Mouse (Mus musculus) thymus, adult 2 months (tissue): ENCODE data around the gene Sipa1l2. TPM values are rescaled to one million over a fixed set of nuclear protein-coding genes. Genes with fewer than 3 reads are reported as not detected.

Source experiments
- DNase-seq: peaks from one replicate; pipeline ENCODE4 v3.0.0; 2021
- H3K27ac ChIP-seq: fragments of 200-500 bp; 2 replicates; pipeline ENCODE4 v1.5.1; 2012; ENCODE audit warnings: low read length, control low read depth; ENCODE audit not compliant: control insufficient read depth, insufficient read depth
- H3K27me3 ChIP-seq: fragments of 200-500 bp; 2 replicates; pipeline ENCODE4 v1.6.1; 2012; ENCODE audit warnings: mild to moderate bottlenecking, low read length, moderate library complexity, mixed read lengths; ENCODE audit not compliant: control insufficient read depth, insufficient read depth
- H3K36me3 ChIP-seq: fragments of 200-500 bp; 2 replicates; pipeline ENCODE4 v1.6.1; 2012; ENCODE audit warnings: mild to moderate bottlenecking, low read length, moderate library complexity; ENCODE audit not compliant: control insufficient read depth, insufficient read depth
- H3K4me1 ChIP-seq: fragments of 200-500 bp; replicated peaks from 2 replicates; pipeline ENCODE4 v1.6.1; 2012; ENCODE audit warnings: low read length; ENCODE audit not compliant: control insufficient read depth, insufficient read depth
- H3K4me3 ChIP-seq: fragments of 200-500 bp; 2 replicates; pipeline ENCODE4 v1.5.1; 2012; ENCODE audit warnings: mild to moderate bottlenecking, low read length, control low read depth, moderate library complexity; ENCODE audit not compliant: control insufficient read depth, insufficient read depth
- CTCF ChIP-seq: fragments of 200-500 bp; IDR thresholded peaks from 2 replicates; pipeline ENCODE4 v1.5.1; 2012; ENCODE audit warnings: mild to moderate bottlenecking, control low read depth, low read length, moderate library complexity, borderline replicate concordance; ENCODE audit not compliant: control insufficient read depth, poor library complexity, insufficient read depth; ENCODE audit errors: extremely low read depth
- POLR2A ChIP-seq: fragments of 200-500 bp; IDR thresholded peaks from 2 replicates; pipeline ENCODE4 v1.6.1; 2012; ENCODE audit warnings: mild to moderate bottlenecking, low read length, control low read depth, moderate library complexity; ENCODE audit not compliant: control insufficient read depth, poor library complexity, insufficient read depth; ENCODE audit errors: extremely low read depth
- WGBS: fragments of 180-500 bp; shearing (Covaris S2); methylation state at CpG from one replicate; pipeline ENCODE4 v1.1.7; 2018; 5-methylcytosine and 5-hydroxymethylcytosine counted together
- polyA plus RNA-seq: library from polyadenylated mRNA; depleted of rRNA; stranded (reverse); fragments of >200 nt; gene quantifications from 2 replicates; pipeline ENCODE4 v1.2.3, GENCODE M21; 2012

The Sipa1l2 gene
- polyA plus RNA-seq, 1 experiment = 11.7 TPM

GRCm38 (mm10) chr8:125381674-125382073, 187.9 kb downstream of the Sipa1l2 start:
- no peak overlapping the region for H3K4me3 ChIP-seq
- WGBS = 94% methylated on average over 3 of the region's 3 CpGs
- no peaks in the 10 kb centered on the region for H3K36me3 ChIP-seq
- no peak overlapping the region for H3K27ac ChIP-seq
- H3K4me1 ChIP-seq = peaks cover 12% of the 10 kb centered on the region; the same call in 1 of the 2 replicates
- H3K27me3 ChIP-seq = no peaks in the 10 kb centered on the region
- DNase-seq = no peak
- TF ChIP-seq POLR2A (no peak), CTCF (no peak)

GRCm38 (mm10) chr8:125379939-125380338, 189.7 kb downstream of the Sipa1l2 start:
- TF ChIP-seq CTCF (no peak), POLR2A (no peak)
- WGBS = 65% methylated on average over 7 of the region's 7 CpGs

GRCm38 (mm10) chr8:125379156-125379555, 190.5 kb downstream of the Sipa1l2 start:
- Histone ChIP-seq H3K27me3 (no peaks in the 10 kb centered on the region), H3K4me3 (no peak overlapping the region), H3K36me3 (no peaks in the 10 kb centered on the region), H3K4me1 (peaks cover 4% of the 10 kb centered on the region; the same call in 1 of the 2 replicates), H3K27ac (no peak overlapping the region)
- no peak for DNase-seq
- WGBS = 90% methylated on average over 10 of the region's 10 CpGs
- TF ChIP-seq POLR2A (no peak), CTCF (no peak)

More at GRCm38 (mm10) chr8:125379939-125380338, 189.7 kb downstream of the Sipa1l2 start:
- Histone ChIP-seq H3K4me1 (peaks cover 4% of the 10 kb centered on the region; the same call in 1 of the 2 replicates), H3K4me3 (no peak overlapping the region), H3K27ac (no peak overlapping the region), H3K36me3 (no peaks in the 10 kb centered on the region), H3K27me3 (no peaks in the 10 kb centered on the region)
- DNase-seq = no peak

DNA sequence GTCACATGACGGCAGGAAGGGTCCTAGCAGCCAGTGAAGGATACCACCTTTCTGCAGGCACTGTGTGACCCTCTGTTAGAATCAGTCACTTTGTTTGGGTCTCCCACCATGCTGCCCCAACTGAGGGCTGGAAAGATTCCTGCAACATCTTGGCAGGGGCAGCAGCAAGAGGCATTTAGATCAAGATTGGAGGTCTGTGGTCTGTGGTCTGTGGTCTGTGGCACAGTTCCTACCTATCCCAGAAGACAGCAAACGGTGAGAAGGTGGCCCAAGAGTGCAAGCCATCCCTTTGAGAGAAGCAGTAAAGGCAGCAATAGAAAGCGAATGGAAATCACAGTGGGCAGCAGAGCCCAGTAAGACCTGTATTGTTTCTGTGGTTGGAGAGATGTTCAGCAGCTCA, 191.9 kb downstream of the Sipa1l2 start:
- peaks cover 4% of the 10 kb centered on the region; the same call in 1 of the 2 replicates for H3K4me1 ChIP-seq
- TF ChIP-seq POLR2A (no peak), CTCF (no peak)
- no peaks in the 10 kb centered on the region for H3K27me3 ChIP-seq
- no peak overlapping the region for H3K4me3 ChIP-seq
- 11% methylated on average over 3 of the region's 3 CpGs for WGBS
- no peaks in the 10 kb centered on the region for H3K36me3 ChIP-seq
- DNase-seq = peak; percentile 20
- no peak overlapping the region for H3K27ac ChIP-seq

- H3K4me1 ChIP-seq = peaks cover 4% of the 10 kb centered on the region; the same call in 1 of the 2 replicates
- DNase-seq = no peak
- no peaks in the 10 kb centered on the region for H3K27me3 ChIP-seq
- WGBS = 93% methylated on average over 6 of the region's 6 CpGs
- no peak overlapping the region for H3K4me3 ChIP-seq
- no peaks in the 10 kb centered on the region for H3K36me3 ChIP-seq
- no peak overlapping the region for H3K27ac ChIP-seq
- TF ChIP-seq POLR2A = no peak
- no peak for TF ChIP-seq CTCF
Measured at GRCm38 (mm10) chr8:125376448-125376845, 193.2 kb downstream of the Sipa1l2 start.

DNA sequence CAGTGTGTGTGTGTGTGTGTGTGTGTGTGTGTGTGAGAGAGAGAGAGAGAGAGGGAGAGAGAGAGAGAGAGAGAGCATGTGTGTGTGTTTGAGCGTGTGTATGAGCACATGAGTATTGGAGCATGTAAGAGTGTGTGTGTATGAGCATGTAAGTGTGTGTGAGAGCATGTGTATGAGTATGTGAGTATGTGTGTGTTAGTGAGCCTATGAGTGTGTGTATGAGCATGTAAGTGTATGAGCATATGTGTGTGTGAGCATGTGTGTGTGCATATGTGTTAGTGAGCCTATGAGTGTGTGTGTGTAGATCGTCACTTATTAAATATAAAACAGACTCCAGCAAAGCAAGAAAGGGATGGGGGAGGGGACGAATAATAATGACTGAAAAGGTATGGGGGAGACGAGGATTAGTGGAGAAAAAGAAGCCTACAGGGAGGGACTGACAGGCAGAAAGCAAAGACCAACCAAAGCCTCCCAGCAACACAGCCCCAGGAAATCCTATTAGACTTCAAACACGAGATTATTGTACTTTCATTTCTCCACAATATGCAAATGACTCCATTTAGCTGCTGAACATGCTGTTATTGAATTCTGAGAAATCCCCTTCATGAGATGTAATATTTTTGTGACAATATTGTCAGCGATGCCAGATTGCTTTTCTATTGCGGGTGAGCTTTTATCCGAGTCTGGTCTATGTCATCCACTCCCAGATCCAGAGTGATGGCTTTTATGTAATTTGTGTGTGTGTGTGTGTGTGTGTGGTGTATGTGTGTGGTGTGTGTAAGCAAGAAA, 193.8 kb downstream of the Sipa1l2 start:
- Histone ChIP-seq H3K27ac (no peak overlapping the region), H3K27me3 (no peaks in the 10 kb centered on the region), H3K4me1 (peaks cover 4% of the 10 kb centered on the region; the same call in 1 of the 2 replicates), H3K4me3 (no peak overlapping the region), H3K36me3 (no peaks in the 10 kb centered on the region)
- 68% methylated on average over 8 of the region's 8 CpGs for WGBS
- no peak for DNase-seq
- TF ChIP-seq POLR2A = no peak
- TF ChIP-seq CTCF = no peak
